Mouse (Mus musculus) ovary, postnatal 10 days (tissue): ENCODE measurements around the gene Adk.

Experiments used
- DNase-seq: peaks from one replicate; pipeline ENCODE4 v3.0.0; 2022; ENCODE audit warnings: low spot score

The Adk gene

DNA sequence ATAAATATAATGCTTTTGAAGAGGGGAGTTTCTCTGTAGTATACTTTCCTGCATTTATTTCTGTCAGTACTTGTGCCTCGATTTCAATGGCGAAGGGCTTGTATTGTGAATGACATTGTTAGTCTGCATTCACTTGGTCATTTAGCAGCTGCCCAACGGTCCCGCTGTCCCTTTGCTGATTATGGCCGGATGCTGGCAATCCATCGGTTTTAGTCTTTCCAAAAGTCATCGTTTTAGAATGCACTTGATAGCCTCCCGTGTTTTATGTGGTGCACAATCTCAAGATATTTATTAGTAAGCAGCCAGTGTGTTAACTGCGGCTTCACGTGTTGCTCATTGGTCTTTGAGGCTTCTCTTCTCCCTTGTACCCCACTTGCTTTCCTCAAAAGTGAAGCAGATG lies 113.3 kb downstream of the Adk start:
- no peak for DNase-seq

DNA sequence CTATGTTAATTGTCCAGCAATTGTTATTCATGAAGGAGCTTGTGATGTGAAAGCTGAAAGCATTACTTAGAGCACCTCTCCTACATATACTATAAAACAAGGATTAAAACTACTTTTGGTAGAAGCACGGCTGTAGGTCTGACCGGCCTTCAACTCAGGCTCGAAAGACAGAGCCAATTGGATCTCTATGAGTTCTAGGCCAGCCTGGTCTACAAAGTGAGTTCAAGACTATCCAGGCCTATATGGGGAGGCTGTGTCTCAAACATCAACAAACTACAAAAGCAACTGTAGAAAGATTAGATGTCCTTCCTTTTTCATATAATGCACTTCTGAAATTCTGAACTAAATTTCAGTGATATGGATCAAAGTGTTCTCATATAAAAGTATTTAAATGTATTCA lies 113.7 kb downstream of the Adk start:
- DNase-seq = no peak

DNA sequence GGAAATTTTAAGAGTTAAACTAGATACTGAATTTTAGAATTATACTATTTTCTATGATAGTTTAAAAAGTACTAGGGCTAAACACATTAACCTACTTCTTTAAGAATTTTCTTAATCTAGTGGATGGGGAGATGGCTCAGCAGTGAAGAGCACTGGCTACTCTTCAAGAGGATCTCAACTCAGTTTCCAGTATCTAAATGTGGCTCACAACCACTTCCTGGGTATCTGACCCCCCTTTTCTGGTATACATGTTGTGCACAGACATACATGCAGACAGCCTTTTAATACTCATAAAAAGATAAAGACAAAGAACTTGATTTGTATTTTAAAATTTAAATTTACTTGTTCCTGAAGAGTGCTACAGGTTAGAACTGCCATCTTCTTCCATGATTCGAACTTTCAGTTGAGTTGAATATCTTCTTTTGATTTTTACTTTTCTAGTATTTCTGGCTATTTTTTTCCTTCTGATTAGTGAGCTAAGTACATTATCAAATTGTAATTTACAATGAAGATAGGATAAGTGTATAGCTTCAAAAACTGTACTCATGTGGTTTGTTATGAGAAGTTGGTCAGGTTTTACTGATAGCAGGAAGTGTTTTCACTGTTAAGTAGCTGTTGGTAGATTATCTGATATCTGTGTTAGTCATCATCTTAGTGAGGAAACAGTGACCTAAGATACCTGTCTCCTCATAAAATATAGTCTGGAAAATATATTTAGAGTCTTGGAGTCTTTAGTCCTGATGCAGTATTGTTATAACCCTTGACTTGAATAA lies 121.8 kb downstream of the Adk start:
- DNase-seq = no peak

DNA sequence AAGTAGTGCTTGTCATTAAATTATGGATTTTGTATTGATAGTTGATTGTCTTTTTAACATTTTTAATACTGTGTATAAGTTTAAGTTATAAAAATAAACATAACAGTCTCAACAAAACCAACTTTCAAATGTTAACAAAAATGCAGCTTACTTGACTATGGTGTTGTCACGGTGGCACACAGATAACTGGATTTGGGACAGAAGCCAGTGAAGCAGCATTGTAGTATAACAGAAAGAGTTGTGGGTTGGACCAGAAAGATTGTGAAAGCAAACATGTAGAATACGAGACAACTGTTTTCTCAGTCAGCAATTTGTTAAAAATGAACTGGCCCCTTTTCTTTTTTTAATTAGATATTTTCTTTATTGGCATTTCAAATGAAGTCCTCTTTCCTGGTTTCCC lies 122.4 kb downstream of the Adk start:
- DNase-seq = no peak

DNA sequence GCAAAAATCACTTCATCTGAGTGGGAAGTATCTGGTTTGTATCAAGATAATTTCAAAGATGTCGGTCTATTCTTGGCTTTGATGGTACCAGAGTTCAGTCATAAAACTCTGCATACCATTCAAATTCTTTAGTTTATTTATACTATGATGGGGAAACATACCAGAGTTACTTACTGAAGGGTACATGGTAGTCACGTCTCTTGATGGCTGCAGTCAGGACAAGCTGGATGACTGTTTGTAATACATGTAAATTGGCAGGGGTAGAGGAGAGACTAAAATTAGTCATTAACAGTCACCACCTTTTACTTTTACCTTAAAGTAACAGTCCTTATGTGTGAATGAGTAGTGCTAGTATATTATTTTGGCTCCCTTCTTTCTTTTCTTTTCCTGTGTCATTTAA lies 125.4 kb downstream of the Adk start:
- no peak for DNase-seq

DNA sequence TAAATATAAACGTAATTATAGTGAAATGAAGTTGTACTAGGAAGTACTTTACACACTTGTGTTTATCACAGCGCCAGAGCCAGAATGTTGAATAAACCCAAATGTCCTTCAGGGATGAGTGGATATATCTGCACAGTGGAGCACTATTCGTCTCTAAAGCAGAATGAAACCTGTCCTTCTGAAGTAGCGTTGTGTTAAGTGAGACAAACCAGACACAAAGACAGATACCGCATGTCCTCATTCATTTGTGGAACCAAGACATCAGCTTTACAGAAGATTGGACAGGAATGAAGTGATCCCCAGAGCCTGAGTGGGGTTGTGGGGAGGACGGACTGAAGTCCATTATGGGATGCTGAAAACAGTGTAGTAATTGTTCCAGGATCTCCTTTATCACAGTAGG lies 126.0 kb downstream of the Adk start:
- DNase-seq = no peak

DNA sequence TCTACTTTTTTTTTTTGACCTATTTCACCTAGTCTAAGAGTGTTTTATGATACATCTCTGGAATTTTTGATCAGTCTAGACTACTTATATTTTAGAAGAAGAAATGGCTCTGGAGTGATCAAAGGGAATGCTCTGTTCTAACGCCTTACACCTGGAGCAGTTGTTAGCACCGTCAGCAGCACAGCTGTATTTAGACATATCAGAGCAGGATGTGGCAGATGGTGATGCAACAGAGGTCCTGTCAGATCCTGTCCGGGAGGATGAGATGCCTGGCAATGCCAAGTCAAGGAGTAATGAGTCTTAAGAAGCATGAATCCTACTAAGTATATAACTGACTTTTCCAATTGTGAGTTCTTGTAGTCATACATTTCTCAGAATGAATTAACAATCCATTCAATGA lies 128.7 kb downstream of the Adk start:
- no peak for DNase-seq

DNA sequence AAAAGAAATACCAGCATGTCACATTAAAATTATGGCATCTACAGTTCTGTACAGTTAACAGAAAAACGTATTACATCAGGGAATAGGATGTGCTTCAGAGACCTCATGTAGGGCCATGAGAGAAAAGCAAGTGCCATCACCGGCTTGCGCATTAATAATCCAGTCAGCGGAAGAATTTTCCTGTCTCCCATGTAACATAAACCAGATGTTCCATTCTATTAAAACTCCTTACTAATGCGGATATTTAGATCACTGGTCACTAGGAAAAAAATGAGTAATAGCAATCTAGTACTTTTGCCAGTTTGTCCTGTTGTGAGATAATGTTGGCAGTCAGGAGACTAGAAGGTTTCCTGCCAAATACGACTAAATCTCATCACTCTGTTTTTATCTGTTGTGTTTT lies 139.6 kb downstream of the Adk start:
- DNase-seq = no peak

DNA sequence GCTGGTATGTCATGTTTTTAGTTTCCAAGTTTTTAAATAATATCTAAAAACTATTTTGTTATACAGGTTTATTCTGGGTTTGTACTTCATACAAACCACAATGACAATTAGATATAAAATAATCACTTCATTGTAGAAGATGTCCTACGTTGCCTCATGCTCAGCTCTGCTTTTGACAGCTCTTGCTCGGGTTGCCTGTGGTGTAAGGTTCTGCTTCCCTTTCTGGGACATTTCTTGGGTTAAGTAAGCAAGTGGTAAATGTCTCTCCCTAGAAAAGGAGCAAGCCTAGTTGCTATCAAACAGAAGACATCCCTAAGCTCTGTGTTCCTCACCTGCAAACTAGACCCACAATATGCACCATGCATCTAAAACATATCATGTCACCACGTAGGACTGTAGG lies 140.4 kb downstream of the Adk start:
- no peak for DNase-seq

DNA sequence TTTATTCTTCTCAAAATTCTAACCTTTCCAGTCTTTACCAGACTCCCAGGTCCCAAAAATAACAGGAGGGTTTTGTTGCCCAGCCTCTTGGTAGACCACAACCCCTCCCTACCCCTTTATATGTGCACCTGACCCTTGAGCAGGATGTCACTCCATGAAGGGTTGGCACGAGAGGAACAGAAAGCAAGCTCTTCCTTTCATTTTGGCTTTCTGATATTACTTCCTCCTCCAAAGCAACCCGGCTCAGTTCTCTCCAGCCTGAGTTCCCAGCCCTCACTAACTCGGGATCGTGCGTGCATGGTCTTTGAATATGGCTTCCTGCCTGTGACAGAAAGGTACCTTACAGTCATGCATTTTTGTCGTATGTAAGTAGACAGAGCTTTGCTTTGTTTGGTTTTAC lies 142.0 kb downstream of the Adk start:
- no peak for DNase-seq

DNA sequence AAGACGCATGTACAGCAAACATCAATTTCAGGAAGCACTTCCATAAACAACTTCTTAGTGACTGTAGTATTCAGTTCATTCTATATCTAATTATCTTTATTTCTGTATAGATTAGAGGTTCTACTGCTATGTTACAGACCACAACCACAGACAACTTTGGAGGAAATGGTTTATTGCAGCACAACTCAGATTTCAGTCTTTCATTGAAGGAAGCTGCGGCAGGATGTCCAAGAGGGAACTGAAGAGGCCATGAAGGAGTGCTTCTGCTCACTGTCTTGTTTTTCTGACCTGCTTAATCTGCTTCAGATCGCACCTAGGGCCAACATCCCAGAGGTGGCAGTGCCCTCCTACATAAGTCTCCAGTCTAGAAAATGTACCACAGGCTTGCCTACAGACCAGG lies 148.5 kb downstream of the Adk start:
- DNase-seq = no peak

DNA sequence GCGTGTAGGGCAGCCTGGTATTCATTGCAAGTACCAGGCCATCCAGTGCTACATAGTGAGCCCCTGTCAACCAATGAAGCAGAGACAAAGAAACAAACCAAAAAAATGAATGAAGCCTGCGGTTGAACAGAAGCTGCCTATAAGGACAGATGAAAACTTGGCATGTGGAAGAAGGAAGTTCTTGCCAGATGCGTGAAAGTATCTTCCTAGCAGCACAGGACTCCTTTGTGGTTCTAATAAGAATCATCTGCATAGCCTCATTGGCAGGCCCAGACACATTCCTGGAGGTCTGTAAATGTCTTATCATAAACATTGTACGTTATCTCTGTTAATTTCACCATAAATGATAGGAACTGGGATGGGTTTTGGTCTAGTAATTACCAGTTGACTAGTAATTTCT lies 154.1 kb downstream of the Adk start:
- no peak for DNase-seq

DNA sequence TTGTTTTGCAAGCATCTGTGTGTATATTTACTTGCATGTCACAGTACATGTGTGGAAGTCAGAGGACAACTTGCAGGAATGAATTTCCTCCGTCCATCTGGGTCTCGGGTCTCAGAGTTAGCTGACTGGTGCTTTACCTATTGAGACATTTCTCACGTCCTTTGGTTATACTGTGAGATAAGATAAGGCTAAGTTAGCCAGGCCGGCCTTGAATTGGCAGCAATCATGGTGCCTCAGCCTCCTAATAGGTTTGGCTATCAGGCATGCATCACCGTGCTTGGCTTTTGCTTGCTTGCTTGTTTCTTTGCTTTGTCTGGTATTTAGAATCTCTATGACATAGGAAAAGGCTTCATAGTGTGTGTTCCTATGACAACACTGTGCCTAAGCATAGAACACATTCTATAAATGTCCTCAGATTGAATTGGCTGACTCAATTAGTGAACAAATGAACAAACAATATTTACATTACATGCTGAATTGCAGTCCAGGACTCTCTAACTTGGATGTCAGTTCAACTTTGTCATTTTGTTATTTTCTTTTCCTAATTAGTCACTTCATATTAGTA lies 169.3 kb downstream of the Adk start:
- no peak for DNase-seq

DNA sequence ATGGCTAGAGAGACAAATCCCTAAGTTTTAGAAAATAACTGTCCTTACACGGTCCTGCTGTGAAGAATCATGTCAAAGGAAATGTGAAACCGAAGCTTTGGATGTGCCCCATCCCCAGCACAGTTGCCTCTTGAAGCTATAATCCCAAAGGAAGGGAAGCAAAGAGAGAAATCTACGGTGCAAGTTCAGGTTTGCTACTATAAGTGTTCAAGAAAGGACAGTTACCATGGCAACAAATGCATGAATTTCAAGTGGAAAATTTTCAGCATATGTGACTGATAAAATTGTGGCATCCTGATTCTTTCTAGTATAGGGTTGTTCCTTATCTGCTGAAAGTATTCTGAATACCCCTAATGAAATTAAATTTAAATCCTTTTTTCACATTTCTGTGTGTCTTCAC lies 169.8 kb downstream of the Adk start:
- no peak for DNase-seq

DNA sequence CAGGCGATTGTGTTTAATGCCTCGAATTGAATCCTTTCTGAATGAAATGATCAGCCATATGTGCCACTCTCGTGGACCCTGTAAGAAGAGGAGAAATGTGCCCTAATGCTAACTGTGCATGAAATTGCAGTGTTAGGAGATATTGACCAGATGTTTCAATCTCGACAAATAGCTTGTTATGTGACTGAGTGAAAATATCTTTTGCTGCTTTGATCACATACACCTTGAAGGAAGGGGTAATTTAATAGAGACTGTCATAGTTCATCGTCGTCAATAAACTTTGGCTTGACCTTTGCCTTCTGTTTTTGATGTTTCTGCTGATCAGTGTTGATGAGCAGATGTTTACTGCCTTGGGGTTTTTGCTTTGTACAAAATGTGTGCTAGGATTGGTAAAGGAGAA lies 171.1 kb downstream of the Adk start:
- DNase-seq = no peak

DNA sequence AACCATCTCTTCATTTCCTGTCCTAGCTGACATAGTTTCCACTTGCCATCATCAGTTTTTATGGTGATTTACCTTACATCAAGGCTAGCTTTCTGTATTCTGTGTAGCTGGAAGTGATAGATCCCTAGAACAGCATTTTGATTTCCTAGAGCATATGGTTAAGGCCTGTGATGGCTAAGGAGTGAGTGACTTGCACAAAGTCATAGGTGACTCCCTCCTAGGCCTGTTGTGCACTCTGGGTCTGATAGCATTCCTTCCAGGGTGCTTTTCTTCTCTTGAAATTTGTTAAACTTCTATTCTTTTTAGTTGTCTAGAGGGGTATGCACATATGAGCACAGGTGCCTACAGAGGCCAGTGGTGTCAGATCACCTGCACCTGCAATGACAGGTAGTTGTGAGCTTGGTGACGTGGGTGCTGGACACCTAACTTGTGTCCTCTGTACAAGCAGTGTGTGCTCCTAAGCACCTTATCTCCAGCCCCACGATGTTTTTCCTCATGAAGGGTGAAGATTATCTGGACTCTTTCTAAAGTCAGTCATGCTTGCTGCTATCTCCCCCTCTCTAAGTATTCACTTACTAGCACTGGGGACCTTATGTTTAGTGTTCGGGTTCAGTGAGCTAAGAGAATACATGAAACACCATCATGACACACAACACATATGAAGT lies 171.7 kb downstream of the Adk start:
- DNase-seq = no peak

DNA sequence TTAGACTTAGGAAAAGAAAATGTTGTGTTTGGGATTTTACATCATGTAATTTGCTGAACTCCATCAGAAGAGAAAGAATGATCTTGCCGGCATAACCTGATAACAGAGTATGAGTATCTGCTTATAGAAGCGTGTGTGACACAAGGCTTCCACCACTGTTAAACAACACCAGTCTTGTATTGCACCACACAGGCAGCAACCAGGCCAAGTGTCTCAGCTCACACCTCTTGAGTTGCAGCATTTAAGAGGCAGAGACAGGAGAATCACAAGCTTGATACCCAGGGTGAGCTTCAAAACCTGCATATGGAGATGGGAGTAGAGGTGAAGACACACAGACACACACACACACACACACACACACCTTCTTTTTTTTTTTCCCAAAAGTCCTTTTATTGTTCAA lies 184.7 kb downstream of the Adk start:
- no peak for DNase-seq

DNA sequence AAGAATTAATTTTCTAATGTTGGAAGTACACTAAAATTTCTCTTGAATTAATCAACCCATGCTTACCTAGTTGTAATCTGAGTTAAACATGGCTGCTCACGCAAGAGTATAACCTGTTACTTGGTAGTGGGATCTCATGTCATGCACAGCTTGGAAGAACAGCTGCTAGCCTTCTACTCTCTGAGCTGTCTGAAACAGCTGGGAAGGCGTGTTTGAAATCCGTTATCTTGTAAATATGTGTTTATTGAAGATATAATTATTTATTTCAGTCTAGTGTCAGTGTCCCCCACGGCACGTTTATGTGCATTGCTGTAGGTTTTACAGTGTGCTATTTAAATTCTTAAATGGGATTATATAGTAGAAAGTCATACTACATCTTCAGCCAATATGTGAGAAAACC lies 188.7 kb downstream of the Adk start:
- no peak for DNase-seq

DNA sequence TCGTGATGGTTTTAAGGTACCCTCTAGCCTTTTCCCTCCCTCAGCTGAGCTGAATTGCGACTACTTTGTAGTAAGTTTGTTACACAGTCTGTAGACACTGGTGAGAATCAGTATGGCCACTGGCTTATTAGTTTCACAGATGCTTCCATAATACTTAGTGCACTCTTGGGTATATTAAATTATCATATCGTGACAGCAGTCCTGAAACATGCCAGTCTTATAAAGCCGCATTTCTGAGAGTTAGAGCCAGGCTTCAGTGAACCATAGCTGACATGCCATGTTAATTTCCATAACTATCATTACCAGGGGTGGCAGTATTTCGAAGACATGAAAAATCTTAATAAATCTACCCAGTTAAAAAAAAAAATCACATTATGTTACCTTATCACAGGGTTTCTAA lies 199.0 kb downstream of the Adk start:
- DNase-seq = no peak

DNA sequence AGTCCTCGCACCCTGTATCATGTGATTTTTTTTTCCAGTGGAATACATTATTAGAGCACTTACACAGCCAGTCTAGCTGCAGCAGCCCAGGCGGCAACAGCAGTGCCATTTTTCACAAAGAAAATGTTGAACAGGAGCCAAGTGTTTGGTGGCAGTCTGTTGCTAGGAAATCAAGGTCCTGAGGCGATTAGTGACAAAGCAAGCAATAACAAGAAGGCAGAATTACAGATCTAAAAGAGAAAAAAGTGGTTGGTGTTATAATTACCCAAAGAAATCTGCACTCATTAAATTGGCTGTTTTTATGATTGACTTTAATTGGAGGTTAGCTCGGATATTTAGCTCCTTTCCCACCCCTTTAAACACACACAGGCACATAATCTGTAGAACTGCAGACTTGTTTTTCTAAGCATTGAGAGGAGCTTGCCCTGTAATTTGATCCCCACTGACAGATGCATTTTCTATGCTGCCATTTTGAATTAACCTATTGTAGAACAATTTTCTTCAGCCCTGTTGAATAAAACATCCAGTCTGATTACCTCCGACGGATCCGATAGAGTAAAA lies 200.0 kb downstream of the Adk start:
- DNase-seq = no peak

DNA sequence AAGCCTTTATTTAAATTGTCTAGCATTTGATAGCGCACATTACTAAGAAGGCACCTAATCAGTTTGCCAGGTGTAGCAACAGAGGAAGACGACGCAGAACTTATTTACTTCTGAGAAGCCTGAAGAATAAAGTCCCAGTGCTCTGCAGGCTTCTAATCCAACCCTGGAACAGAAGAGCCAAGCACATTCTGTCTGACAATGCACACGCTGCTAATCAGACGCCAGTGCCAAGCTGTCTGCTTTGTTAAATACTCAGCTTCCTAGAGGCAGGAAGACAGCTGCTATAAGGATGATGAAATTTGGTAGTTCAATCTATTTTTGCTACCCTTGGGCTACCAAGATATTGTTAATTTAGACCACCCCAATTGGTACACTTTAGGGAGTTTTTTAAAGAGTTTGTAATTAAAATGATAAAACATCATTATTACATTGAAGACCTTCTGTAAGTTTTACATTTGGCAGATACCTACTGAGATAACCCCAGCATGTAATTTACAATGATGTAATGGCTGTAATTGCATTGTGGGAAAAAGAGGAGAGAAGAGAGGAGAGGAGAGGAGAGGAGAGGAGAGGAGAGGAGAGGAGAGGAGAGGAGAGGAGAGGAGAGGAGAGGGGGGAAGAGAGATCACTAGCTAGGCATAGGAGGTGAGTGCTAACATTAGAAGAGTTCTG lies 201.1 kb downstream of the Adk start:
- DNase-seq = no peak

DNA sequence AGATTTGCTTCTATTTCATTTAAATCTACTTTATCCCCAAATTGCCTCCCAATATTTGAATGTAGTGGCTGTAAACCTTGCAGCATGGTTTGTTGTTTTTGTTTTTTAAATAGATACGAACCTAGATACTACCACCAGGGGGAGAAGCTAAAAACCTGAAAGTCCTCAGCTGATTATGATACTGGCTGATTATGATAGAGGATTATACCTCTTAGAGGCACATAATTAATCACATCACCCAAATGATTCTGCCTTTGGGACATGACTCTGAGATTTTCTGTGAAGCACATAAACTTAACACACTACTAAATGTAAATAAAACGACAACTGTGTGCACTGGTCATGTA lies 201.6 kb downstream of the Adk start:
- no peak for DNase-seq

DNA sequence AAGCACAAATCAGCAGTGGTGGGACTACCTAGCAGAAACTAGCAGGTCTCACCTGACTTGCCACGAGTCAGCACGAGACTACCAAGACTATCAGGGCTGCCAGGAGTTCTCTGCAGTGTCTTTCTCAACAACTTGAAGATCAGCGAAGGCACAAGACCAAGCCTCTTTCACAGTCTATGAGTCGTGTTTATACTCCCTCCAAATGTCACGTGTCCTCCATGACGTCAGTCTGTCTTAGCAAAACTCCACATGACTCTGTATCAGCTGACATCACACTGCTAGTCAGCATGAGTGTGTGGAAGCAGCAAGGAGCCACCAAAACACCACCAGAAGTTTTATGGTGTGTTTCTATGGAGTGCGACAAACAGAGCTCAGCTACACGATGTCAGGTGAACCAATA lies 215.9 kb downstream of the Adk start:
- no peak for DNase-seq
